ENCODE assay signal across 1 mouse cellular context in the genomic region with DNA sequence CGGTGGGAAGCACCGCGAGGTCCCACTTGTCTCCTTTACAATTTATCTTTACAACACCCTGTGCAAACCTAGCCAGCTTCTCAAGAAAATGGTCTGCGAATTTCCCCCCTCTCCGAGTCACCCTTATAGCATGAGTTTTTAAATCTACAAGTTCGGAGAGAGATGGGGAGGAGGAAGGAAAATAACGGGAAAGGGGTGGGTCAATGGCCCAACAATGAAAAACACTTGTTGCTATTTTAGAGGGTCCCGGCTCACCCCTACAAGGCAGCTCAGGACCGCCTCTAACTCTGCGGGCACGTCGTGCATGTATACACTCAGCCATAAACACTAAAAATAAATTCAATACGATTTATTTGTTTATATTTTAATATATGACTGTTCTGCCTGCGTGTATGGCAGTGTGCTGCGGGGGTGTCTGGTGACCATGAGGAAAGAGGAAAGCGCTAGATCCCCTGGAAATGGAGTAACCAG.
TF ChIP-seq lines count a peak whose summit lies in the region.

No protein-coding gene starts in this region.

TF ChIP-seq in ES-E14, 5 proteins besides CTCF, POLR2A, EP300 and RAD21 (continued from another document):
- TF ChIP-seq MAFK (IDR thresholded peaks at IDR 0.05; ENCODE audit: insufficient read depth, low read depth, low read length), result no peak
- no peak for TF ChIP-seq ZC3H11A (IDR thresholded peaks at IDR 0.05; ENCODE audit: borderline replicate concordance, low read depth, low read length)
